Mouse (Mus musculus) hindbrain, embryonic 12.5 days (tissue): ENCODE data around the gene Foxr1. TPM values are rescaled to one million over a fixed set of nuclear protein-coding genes. Genes with fewer than 3 reads are reported as not detected.
"Not testable (repeated sequence)": the region's sequence is repeated elsewhere in the genome, so short reads cannot be mapped to it uniquely, and the experiment has no call there.

Experiments
- ATAC-seq: fragments of 200-750 bp; cut with Nextera tagmentation; 2 replicates; pipeline ENCODE4 v1.8.0; 2017; ENCODE audit warnings: moderate TSS enrichment; ENCODE audit not compliant: low FRiP score
- H3K27ac ChIP-seq: fragments of 300-500 bp; sonication (generic); 2 replicates; pipeline ENCODE4 v1.5.1; 2016; ENCODE audit warnings: mild to moderate bottlenecking
- H3K27me3 ChIP-seq: fragments of 300-500 bp; sonication (generic); 2 replicates; pipeline ENCODE4 v1.6.1; 2016; ENCODE audit warnings: mild to moderate bottlenecking
- H3K36me3 ChIP-seq: fragments of 300-500 bp; sonication (generic); 2 replicates; pipeline ENCODE4 v1.6.1; 2016; ENCODE audit warnings: mild to moderate bottlenecking
- H3K4me1 ChIP-seq: fragments of 300-500 bp; sonication (generic); 2 replicates; pipeline ENCODE4 v1.6.1; 2016
- H3K4me2 ChIP-seq: fragments of 300-500 bp; sonication (generic); replicated peaks from 2 replicates; pipeline ENCODE4 v1.6.1; 2016; ENCODE audit warnings: mild to moderate bottlenecking
- H3K4me3 ChIP-seq: fragments of 300-500 bp; sonication (generic); 2 replicates; pipeline ENCODE4 v1.5.1; 2016; ENCODE audit warnings: mild to moderate bottlenecking
- H3K9ac ChIP-seq: fragments of 300-500 bp; sonication (generic); 2 replicates; pipeline ENCODE4 v1.6.1; 2016; ENCODE audit warnings: mild to moderate bottlenecking, moderate library complexity
- H3K9me3 ChIP-seq: fragments of 300-500 bp; sonication (generic); replicated peaks from 2 replicates; pipeline ENCODE4 v1.6.1; 2016; ENCODE audit warnings: mild to moderate bottlenecking
- WGBS: fragments of 180-500 bp; shearing (Covaris S2); methylation state at CpG from one replicate; pipeline ENCODE4 v1.1.7; 2016; 5-methylcytosine and 5-hydroxymethylcytosine counted together
- polyA plus RNA-seq: library from polyadenylated mRNA; unstranded; fragments of >200 nt; fragmentation: Nextera tagmentation; extraction: Ambion mirVana; gene quantifications from 2 replicates; pipeline ENCODE4 v1.2.1, GENCODE M21; 2016

Foxr1 gene
- polyA plus RNA-seq, 1 experiment from 2014 or later = not detected

- H3K27ac ChIP-seq = no peak overlapping the region
- WGBS = 75% methylated on average over 5 of the region's 5 CpGs
- H3K4me1 ChIP-seq = peaks cover 6% of the 10 kb centered on the region
- no peaks in the 10 kb centered on the region for H3K27me3 ChIP-seq
- H3K4me3 ChIP-seq = no peak overlapping the region
- no peak overlapping the region for H3K9ac ChIP-seq
- no peaks in the 10 kb centered on the region for H3K9me3 ChIP-seq
- H3K36me3 ChIP-seq = 0 out of 2 replicates have a peak, but pooled peaks cover 4% of the 10 kb centered on the region
- no peak overlapping the region for H3K4me2 ChIP-seq
- ATAC-seq = no peak
Observed at GRCm38 (mm10) chr9:44420280-44420898, 20.5 kb downstream of the Foxr1 start.

- not testable (repeated sequence) for H3K9me3 ChIP-seq, ATAC-seq, H3K4me3 ChIP-seq, H3K9ac ChIP-seq, H3K36me3 ChIP-seq, H3K27me3 ChIP-seq, H3K27ac ChIP-seq, H3K4me1 ChIP-seq, H3K4me2 ChIP-seq
- 96% methylated on average over 9 of the region's 9 CpGs for WGBS
Observed at GRCm38 (mm10) chr9:44419730-44420129, 21.2 kb downstream of the Foxr1 start.

DNA sequence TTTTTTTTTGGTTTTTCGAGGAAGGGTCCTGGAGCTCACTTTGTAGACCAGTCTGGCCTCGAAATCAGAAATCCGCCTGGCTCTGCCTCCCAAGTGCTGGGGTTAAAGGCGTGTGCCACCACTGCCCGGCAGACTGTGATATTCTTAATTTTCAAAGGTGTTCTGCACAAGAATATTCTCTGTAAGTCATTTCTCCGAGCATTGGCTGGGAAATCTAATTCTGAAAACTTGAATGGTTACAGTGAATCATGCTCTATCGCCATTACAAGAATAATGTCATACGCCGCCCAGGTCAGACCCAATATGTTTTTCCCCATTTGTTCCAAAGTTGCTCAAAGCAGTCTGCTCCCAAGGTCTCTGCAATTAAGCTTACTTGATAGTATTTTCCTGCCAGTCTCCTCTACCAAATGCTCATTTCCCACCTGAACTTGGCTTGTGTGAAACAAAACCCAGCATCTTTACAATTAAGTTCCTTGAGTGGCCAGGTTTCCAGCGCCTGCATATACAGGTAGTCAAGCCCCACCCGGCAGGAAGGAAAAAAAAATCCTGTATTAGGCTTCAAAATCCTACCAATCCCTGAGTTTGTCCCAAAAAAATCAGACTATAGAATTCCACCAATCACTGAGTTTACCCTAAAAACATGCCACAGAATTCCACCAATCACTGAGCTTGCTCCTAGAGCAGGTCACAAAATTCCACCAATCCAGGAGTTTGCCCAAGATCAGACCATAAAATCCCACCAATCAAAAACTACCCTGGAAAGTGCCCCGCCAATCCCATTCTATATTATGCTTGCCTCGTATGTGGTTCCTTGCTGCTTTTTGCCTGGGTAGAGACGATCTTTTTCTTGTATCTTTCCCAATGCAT, 22.2 kb downstream of the Foxr1 start, which contains the start of gene Ccdc84:
TSS of gene Ccdc84 (minus strand) at position 51 of the 867 bp plus-strand sequence.
- ATAC-seq = no peak
- H3K4me1 ChIP-seq = peaks cover 6% of the 10 kb centered on the region
- peak within 1 kb of the TSS; percentile 80 for H3K4me3 ChIP-seq
- H3K9ac ChIP-seq = peak within 1 kb of the TSS; percentile 80
- H3K4me2 ChIP-seq = peak within 1 kb of the TSS; percentile 93
- WGBS = 84% methylated on average over 14 of the region's 14 CpGs
- H3K27me3 ChIP-seq = no peaks in the 10 kb centered on the region
- peak within 1 kb of the TSS; percentile 77 for H3K27ac ChIP-seq
- H3K9me3 ChIP-seq = no peaks in the 10 kb centered on the region
- H3K36me3 ChIP-seq = peaks cover 10% of the 10 kb centered on the region; the same call in 1 of the 2 replicates

DNA sequence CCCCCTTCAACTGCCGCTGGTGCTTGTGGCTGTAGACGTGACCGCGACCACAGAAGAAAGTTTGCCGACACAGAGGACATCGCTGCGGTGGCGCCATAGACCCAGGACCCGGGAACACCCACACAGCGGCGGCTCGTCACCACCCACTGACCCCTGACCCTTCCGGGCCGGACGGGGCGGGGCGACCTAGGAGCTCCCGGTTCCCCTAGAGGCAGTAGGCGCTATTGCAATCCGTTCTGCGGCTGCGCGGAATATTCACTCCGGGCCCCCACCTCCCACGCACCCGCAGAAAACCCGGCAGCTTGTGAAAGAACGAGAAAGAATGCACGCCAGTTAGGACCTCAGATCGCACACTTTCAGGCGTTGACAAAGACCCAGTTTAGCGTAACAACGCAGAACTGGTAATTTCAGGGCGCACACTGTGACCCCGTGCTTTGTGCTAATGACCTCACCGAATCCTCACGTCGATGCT, 23.0 kb downstream of the Foxr1 start:
- peak; percentile 89 for ATAC-seq
- no peaks in the 10 kb centered on the region for H3K9me3 ChIP-seq
- peak overlapping the region; percentile 80 for H3K9ac ChIP-seq
- H3K27me3 ChIP-seq = no peaks in the 10 kb centered on the region
- H3K4me3 ChIP-seq = peak overlapping the region; percentile 80
- peak overlapping the region; percentile 93 for H3K4me2 ChIP-seq
- peak overlapping the region; percentile 77 for H3K27ac ChIP-seq
- H3K4me1 ChIP-seq = peaks cover 6% of the 10 kb centered on the region
- WGBS = under 1% methylated on average over 38 of the region's 38 CpGs
- H3K36me3 ChIP-seq = peaks cover 15% of the 10 kb centered on the region

- Histone ChIP-seq H3K27ac (peak overlapping the region; percentile 77; the same call in 1 of the 2 replicates), H3K4me2 (peak overlapping the region; percentile 93), H3K27me3 (no peaks in the 10 kb centered on the region), H3K4me3 (peak overlapping the region; percentile 80), H3K9me3 (no peaks in the 10 kb centered on the region), H3K9ac (peak overlapping the region; percentile 80), H3K4me1 (peaks cover 6% of the 10 kb centered on the region), H3K36me3 (peaks cover 22% of the 10 kb centered on the region)
- WGBS = 9% methylated on average over 26 of the region's 26 CpGs
- ATAC-seq = peak; percentile 79
Observed at GRCm38 (mm10) chr9:44417156-44417891, 23.6 kb downstream of the Foxr1 start.

DNA sequence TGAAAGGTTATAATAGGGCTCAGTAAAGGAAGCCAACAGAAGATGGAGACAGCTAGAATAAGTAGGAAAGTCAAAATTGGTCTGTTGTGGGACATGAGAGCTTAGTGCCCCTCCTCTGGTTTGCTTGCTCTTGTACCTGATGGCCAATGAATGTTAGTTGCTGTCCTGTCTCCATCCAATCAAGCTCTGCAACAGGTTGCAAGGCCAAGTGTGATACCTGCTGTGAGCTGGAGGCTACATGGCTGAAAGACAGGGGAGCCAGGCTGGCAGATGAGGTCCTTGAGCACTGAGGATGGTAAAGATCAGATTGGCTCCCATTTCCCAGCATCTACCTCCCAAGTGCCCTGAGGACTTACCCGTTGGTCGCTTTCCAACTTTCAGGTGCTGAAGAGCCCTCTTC, 28.2 kb downstream of the Foxr1 start:
- no peaks in the 10 kb centered on the region for H3K27me3 ChIP-seq
- WGBS = 82% methylated on average over 2 of the region's 2 CpGs
- H3K4me2 ChIP-seq = no peak overlapping the region
- H3K27ac ChIP-seq = no peak overlapping the region
- H3K4me1 ChIP-seq = peaks cover 14% of the 10 kb centered on the region
- no peak for ATAC-seq
- H3K36me3 ChIP-seq = peaks cover 56% of the 10 kb centered on the region
- H3K9me3 ChIP-seq = no peaks in the 10 kb centered on the region
- no peak overlapping the region for H3K9ac ChIP-seq
- H3K4me3 ChIP-seq = no peak overlapping the region

GRCm38 (mm10) chr9:44412306-44412705, 28.6 kb downstream of the Foxr1 start:
- H3K4me2 ChIP-seq = no peak overlapping the region
- H3K27me3 ChIP-seq = no peaks in the 10 kb centered on the region
- H3K27ac ChIP-seq = no peak overlapping the region
- H3K9me3 ChIP-seq = no peaks in the 10 kb centered on the region
- 87% methylated on average over 4 of the region's 4 CpGs for WGBS
- H3K36me3 ChIP-seq = peaks cover 56% of the 10 kb centered on the region
- ATAC-seq = no peak
- peaks cover 11% of the 10 kb centered on the region for H3K4me1 ChIP-seq
- H3K9ac ChIP-seq = no peak overlapping the region
- H3K4me3 ChIP-seq = no peak overlapping the region

GRCm38 (mm10) chr9:44411601-44412130, 29.3 kb downstream of the Foxr1 start:
- Histone ChIP-seq H3K4me1 (peaks cover 7% of the 10 kb centered on the region), H3K9ac (no peak overlapping the region), H3K4me3 (no peak overlapping the region), H3K36me3 (peaks cover 56% of the 10 kb centered on the region), H3K27ac (no peak overlapping the region), H3K9me3 (no peaks in the 10 kb centered on the region), H3K27me3 (no peaks in the 10 kb centered on the region), H3K4me2 (no peak overlapping the region)
- WGBS = 83% methylated on average over 1 of the region's 1 CpGs
- no peak for ATAC-seq

DNA sequence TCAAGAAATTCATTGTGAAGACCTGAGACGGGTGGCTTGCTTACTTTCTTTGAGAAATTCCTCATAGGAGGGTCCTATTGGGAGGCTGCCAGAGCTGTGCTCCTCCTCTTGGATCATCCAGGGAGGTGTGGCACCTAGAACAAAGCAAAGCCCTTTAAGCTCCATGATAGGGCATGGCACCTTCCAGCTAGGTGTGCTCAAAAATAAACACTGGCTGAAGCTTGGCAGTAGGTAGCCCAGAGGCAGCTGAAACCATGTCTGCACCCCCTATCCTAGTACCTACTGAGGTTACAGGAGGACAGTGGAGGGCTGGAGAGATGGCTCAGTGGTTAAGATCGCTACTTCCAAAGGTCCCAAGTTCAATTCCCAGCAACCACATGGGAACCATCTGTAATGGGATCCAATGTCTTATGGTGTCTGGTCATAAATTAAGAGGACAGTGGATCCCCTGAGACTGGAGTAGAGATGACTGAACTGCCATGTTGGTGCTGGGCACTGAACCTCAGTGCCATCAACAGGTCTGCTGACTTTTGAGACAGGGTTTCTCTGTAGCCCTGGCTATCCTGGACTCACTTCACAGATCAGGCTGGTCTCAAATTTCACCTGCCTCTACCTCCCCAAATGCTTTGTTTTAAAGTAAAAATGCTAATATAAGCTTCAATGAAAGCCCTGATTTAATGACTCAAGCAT, 30.1 kb downstream of the Foxr1 start:
- Histone ChIP-seq H3K36me3 (peaks cover 56% of the 10 kb centered on the region), H3K4me1 (peaks cover 12% of the 10 kb centered on the region), H3K4me2 (no peak overlapping the region), H3K9me3 (no peaks in the 10 kb centered on the region), H3K9ac (no peak overlapping the region), H3K27ac (no peak overlapping the region), H3K4me3 (no peak overlapping the region), H3K27me3 (no peaks in the 10 kb centered on the region)
- no peak for ATAC-seq
- 91% methylated on average over 2 of the region's 2 CpGs for WGBS

DNA sequence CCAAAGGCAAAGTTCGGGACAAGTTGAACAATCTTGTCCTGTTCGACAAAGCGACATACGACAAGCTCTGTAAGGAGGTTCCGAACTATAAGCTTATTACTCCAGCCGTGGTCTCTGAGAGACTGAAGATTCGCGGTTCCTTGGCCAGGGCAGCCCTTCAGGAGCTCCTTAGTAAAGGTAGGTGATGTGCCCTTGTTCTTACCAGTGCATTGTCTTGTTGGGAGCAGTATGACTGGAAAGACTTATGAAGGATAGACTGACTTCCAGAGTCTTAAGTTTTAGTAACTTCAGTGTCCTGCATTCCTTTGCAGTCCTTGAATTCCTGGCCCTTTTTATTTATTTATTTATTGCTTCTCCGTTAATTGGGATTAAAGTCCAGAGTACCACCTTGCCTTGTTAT, 32.2 kb downstream of the Foxr1 start:
- Histone ChIP-seq H3K4me2 (peak overlapping the region; percentile 84), H3K36me3 (peaks cover 62% of the 10 kb centered on the region), H3K4me1 (peaks cover 16% of the 10 kb centered on the region), H3K4me3 (peak overlapping the region; percentile 90), H3K9ac (peak overlapping the region; percentile 85; the same call in 1 of the 2 replicates)
- not testable (repeated sequence) for H3K9me3 ChIP-seq, H3K27me3 ChIP-seq, ATAC-seq, H3K27ac ChIP-seq
- WGBS = 86% methylated on average over 9 of the region's 9 CpGs

GRCm38 (mm10) chr9:44407752-44408097, 33.2 kb downstream of the Foxr1 start:
- H3K36me3 ChIP-seq = peaks cover 62% of the 10 kb centered on the region

More at GRCm38 (mm10) chr9:44407752-44408097, 33.2 kb downstream of the Foxr1 start:
- peak overlapping the region; percentile 85 for H3K9ac ChIP-seq
- no peaks in the 10 kb centered on the region for H3K27me3 ChIP-seq
- no peak for ATAC-seq
- H3K4me3 ChIP-seq = peak overlapping the region; percentile 90
- WGBS = under 1% methylated on average over 24 of the region's 24 CpGs
- peaks cover 16% of the 10 kb centered on the region for H3K4me1 ChIP-seq
- H3K4me2 ChIP-seq = peak overlapping the region; percentile 84
- H3K9me3 ChIP-seq = no peaks in the 10 kb centered on the region
- peak overlapping the region; percentile 96 for H3K27ac ChIP-seq
